Mouse (Mus musculus) MEL (cell line): ENCODE results near the gene Mfap4. TPM values are rescaled to one million over a fixed set of nuclear protein-coding genes. Genes with fewer than 3 reads are reported as not detected.

Source experiments
- DNase-seq: peaks from one replicate; pipeline ENCODE4 v3.0.0; 2011; ENCODE audit warnings: low read depth, low spot score
- H3K27ac ChIP-seq: 2 replicates; pipeline ENCODE4 v1.5.1; 2012; ENCODE audit warnings: low read depth, mild to moderate bottlenecking, control low read depth, low read length, moderate library complexity; ENCODE audit not compliant: control insufficient read depth
- H3K27me3 ChIP-seq, 2 experiments: fragments of 150-350 bp in 1 of 2; sonication (generic) in 1 of 2; 2 replicates each; pipeline ENCODE4 v1.6.1; 2012; ENCODE audit warnings: low read length in 2 of 2, mild to moderate bottlenecking in 2 of 2, improper control_type of control experiment in 1 of 2, moderate library complexity in 1 of 2; ENCODE audit not compliant: insufficient read depth in 2 of 2, control insufficient read depth in 1 of 2
- H3K36me3 ChIP-seq, 2 experiments: 2 replicates each; pipeline ENCODE4 v1.6.1; 2012 to 2014; ENCODE audit warnings: low read length in 2 of 2, improper control_type of control experiment in 1 of 2, inconsistent platforms in 1 of 2, mild to moderate bottlenecking in 1 of 2; ENCODE audit not compliant: insufficient read depth in 2 of 2, control insufficient read depth in 1 of 2
- H3K4me1 ChIP-seq, 2 experiments: fragments of 150-350 bp in 1 of 2; sonication (generic) in 1 of 2; 2 replicates each; pipeline ENCODE4 v1.6.1; 2012; ENCODE audit warnings: low read length in 2 of 2, improper control_type of control experiment in 1 of 2, mild to moderate bottlenecking in 1 of 2; ENCODE audit not compliant: insufficient read depth in 2 of 2, control insufficient read depth in 1 of 2
- H3K4me3 ChIP-seq, 2 experiments: fragments of 150-350 bp in 1 of 2; sonication (generic) in 1 of 2; 2 replicates each; pipeline ENCODE4 v1.5.1; 2012; ENCODE audit warnings: low read depth in 2 of 2, low read length in 2 of 2, mild to moderate bottlenecking in 2 of 2, moderate library complexity in 2 of 2, control low read depth in 1 of 2, improper control_type of control experiment in 1 of 2; ENCODE audit not compliant: control insufficient read depth in 1 of 2, insufficient read depth in 1 of 2
- H3K79me2 ChIP-seq: 2 replicates; pipeline ENCODE4 v1.6.1; 2012; ENCODE audit warnings: mild to moderate bottlenecking, low read length, moderate library complexity; ENCODE audit not compliant: control insufficient read depth, poor library complexity, insufficient read depth
- H3K9ac ChIP-seq: 2 replicates; pipeline ENCODE4 v1.6.1; 2012; ENCODE audit warnings: low read depth, mild to moderate bottlenecking, control low read depth, low read length, moderate library complexity; ENCODE audit not compliant: control insufficient read depth, poor library complexity, severe bottlenecking
- H3K9me3 ChIP-seq: fragments of 150-350 bp; sonication (generic); replicated peaks from 2 replicates; pipeline ENCODE4 v1.6.1; 2012; ENCODE audit warnings: mild to moderate bottlenecking, low read length, improper control_type of control experiment, moderate library complexity; ENCODE audit not compliant: insufficient read depth
- CHD1 ChIP-seq: IDR thresholded peaks from 2 replicates; pipeline ENCODE4 v1.6.1; 2012; ENCODE audit warnings: low read depth, mild to moderate bottlenecking, inconsistent platforms, low read length, improper control_type of control experiment
- CHD2 ChIP-seq: IDR thresholded peaks from 2 replicates; pipeline ENCODE4 v1.6.1; 2011; ENCODE audit warnings: low read length, improper control_type of control experiment
- ETS1 ChIP-seq: IDR thresholded peaks from 2 replicates; pipeline ENCODE4 v1.6.1; 2012; ENCODE audit warnings: low read depth, mild to moderate bottlenecking, inconsistent platforms, low read length, improper control_type of control experiment, moderate library complexity
- JUND ChIP-seq: IDR thresholded peaks from 2 replicates; pipeline ENCODE4 v1.6.1; 2011; ENCODE audit warnings: low read depth, mild to moderate bottlenecking, improper control_type of control experiment, low read length
- MAX ChIP-seq: IDR thresholded peaks from 2 replicates; pipeline ENCODE4 v1.6.1; 2011; ENCODE audit warnings: low read length, improper control_type of control experiment
- MYB ChIP-seq: IDR thresholded peaks from 2 replicates; pipeline ENCODE4 v1.6.1; 2011; ENCODE audit warnings: mild to moderate bottlenecking, low read depth, low read length, improper control_type of control experiment
- MYC ChIP-seq: IDR thresholded peaks from 2 replicates; pipeline ENCODE4 v1.6.1; 2011; ENCODE audit warnings: low read depth, mild to moderate bottlenecking, low read length, improper control_type of control experiment, moderate library complexity
- POLR2AphosphoS2 ChIP-seq: IDR thresholded peaks from 2 replicates; pipeline ENCODE4 v1.6.1; 2011; ENCODE audit warnings: low read length, improper control_type of control experiment
- POLR2AphosphoS5 ChIP-seq: IDR thresholded peaks from 2 replicates; pipeline ENCODE4 v1.6.1; 2012; ENCODE audit warnings: low read depth, borderline replicate concordance, mild to moderate bottlenecking, inconsistent platforms, low read length, moderate library complexity, mixed read lengths
- RAD21 ChIP-seq: IDR thresholded peaks from 2 replicates; pipeline ENCODE4 v1.6.1; 2011; ENCODE audit warnings: mild to moderate bottlenecking, low read depth, low read length, improper control_type of control experiment
- RCOR1 ChIP-seq: IDR thresholded peaks from 2 replicates; pipeline ENCODE4 v1.6.1; 2012; ENCODE audit warnings: low read depth, mild to moderate bottlenecking, inconsistent platforms, low read length, improper control_type of control experiment
- SMC3 ChIP-seq: IDR thresholded peaks from 2 replicates; pipeline ENCODE4 v1.6.1; 2011; ENCODE audit warnings: low read depth, low read length, improper control_type of control experiment
- TAL1 ChIP-seq: IDR thresholded peaks from 2 replicates; pipeline ENCODE4 v1.6.1; 2012; ENCODE audit warnings: mild to moderate bottlenecking, inconsistent platforms, low read length, moderate library complexity, mixed read lengths
- TCF12 ChIP-seq: IDR thresholded peaks from 2 replicates; pipeline ENCODE4 v1.6.1; 2014; ENCODE audit warnings: low read depth, mild to moderate bottlenecking, inconsistent platforms, low read length, improper control_type of control experiment, moderate library complexity
- UBTF ChIP-seq: IDR thresholded peaks from 2 replicates; pipeline ENCODE4 v1.6.1; 2012; ENCODE audit warnings: low read depth, mild to moderate bottlenecking, inconsistent platforms, low read length, improper control_type of control experiment, moderate library complexity, borderline replicate concordance; ENCODE audit not compliant: insufficient read depth
- USF1 ChIP-seq: IDR thresholded peaks from 2 replicates; pipeline ENCODE4 v1.6.1; 2014; ENCODE audit warnings: low read depth, mild to moderate bottlenecking, inconsistent platforms, low read length, improper control_type of control experiment, moderate library complexity
- ZC3H11A ChIP-seq: IDR thresholded peaks from 2 replicates; pipeline ENCODE4 v1.6.1; 2012; ENCODE audit warnings: low read depth, mild to moderate bottlenecking, inconsistent platforms, low read length, improper control_type of control experiment
- ZMIZ1 ChIP-seq: IDR thresholded peaks from 2 replicates; pipeline ENCODE4 v1.6.1; 2012; ENCODE audit warnings: low read depth, mild to moderate bottlenecking, inconsistent platforms, low read length, improper control_type of control experiment, moderate library complexity
- ZNF384 ChIP-seq: IDR thresholded peaks from 2 replicates; pipeline ENCODE4 v1.6.1; 2012; ENCODE audit warnings: low read depth, mild to moderate bottlenecking, inconsistent platforms, low read length, improper control_type of control experiment
- polyA plus RNA-seq, 2 experiments: library from polyadenylated mRNA; stranded (reverse) in 1 of 2; unstranded in 1 of 2; fragments of >175 nt in 1 of 2; fragments of >200 nt in 1 of 2; gene quantifications; 2 replicates each; pipeline versions ENCODE4 v1.2.1 to v1.2.4; 2012; ENCODE audit warnings: low replicate concordance in 2 of 2, low read depth in 1 of 2; ENCODE audit not compliant: insufficient read length in 2 of 2, insufficient read depth in 1 of 2, missing spikeins in 1 of 2
- total RNA-seq: library from RNA; depleted of rRNA; stranded (reverse); fragments of 300-350 nt; gene quantifications from 2 replicates; pipeline ENCODE4 v1.2.3, GENCODE M21; 2012

Mfap4 gene
- total and polyA plus RNA-seq, 3 experiments: not detected

GRCm38 (mm10) chr11:61476786-61477382 is 8.3 kb upstream of the Mfap4 start:
- peaks cover 2 to 16% of the 10 kb centered on the region in 2 experiments for H3K27me3 ChIP-seq
- no peak overlapping the region for H3K9ac ChIP-seq
- TF ChIP-seq TCF12: no peak
- TF ChIP-seq SMC3: no peak
- no peak for TF ChIP-seq POLR2AphosphoS5
- no peak for TF ChIP-seq TAL1
- TF ChIP-seq RAD21: no peak
- TF ChIP-seq ZMIZ1: no peak
- no peak for TF ChIP-seq UBTF
- TF ChIP-seq MAX: no peak
- no peak for TF ChIP-seq ETS1
- TF ChIP-seq, all 39 proteins: peak for 0
- Histone ChIP-seq H3K4me1 (peaks cover 0 to 5% of the 10 kb centered on the region in 2 experiments; a peak in 1 of 4 replicates), H3K79me2 (no peaks in the 10 kb centered on the region), H3K36me3 (no peaks in the 10 kb centered on the region), H3K4me3 (no peak overlapping the region), H3K27ac (no peak overlapping the region), H3K9me3 (no peaks in the 10 kb centered on the region)
- DNase-seq: no peak

GRCm38 (mm10) chr11:61477566-61478508 is 7.4 kb upstream of the Mfap4 start:
- no peak overlapping the region for H3K4me3 ChIP-seq
- TF ChIP-seq ZNF384 (no peak), ZC3H11A (no peak), USF1 (no peak), MYB (no peak), CHD2 (no peak), MYC (no peak), MAX (no peak), POLR2AphosphoS2 (no peak), POLR2AphosphoS5 (no peak), ZMIZ1 (no peak), JUND (no peak), CHD1 (no peak), RCOR1 (no peak)
- no peaks in the 10 kb centered on the region for H3K9me3 ChIP-seq
- H3K36me3 ChIP-seq: no peaks in the 10 kb centered on the region
- H3K79me2 ChIP-seq: no peaks in the 10 kb centered on the region
- H3K4me1 ChIP-seq: 0 out of 4 replicates have a peak, but pooled peaks cover 0 to 5% of the 10 kb centered on the region in 2 experiments
- no peak for DNase-seq
- peaks cover 2 to 14% of the 10 kb centered on the region in 2 experiments for H3K27me3 ChIP-seq
- H3K27ac ChIP-seq: no peak overlapping the region
- no peak overlapping the region for H3K9ac ChIP-seq
